Mouse (Mus musculus) limb, embryonic 10.5 days (tissue): ENCODE results near the gene Borcs5. TPM values are rescaled to one million over a fixed set of nuclear protein-coding genes. Genes with fewer than 3 reads are reported as not detected.
"Not testable (repeated sequence)": the region's sequence is repeated elsewhere in the genome, so short reads cannot be mapped to it uniquely, and the experiment has no call there.

ENCODE experiments used
- DNase-seq: peaks from one replicate; pipeline ENCODE4 v3.0.0-alpha.2; 2017; ENCODE audit warnings: low spot score
- H3K27ac ChIP-seq: fragments of 300-500 bp; sonication (generic); 2 replicates; pipeline ENCODE4 v1.5.1; 2016; ENCODE audit warnings: mild to moderate bottlenecking
- H3K27me3 ChIP-seq: fragments of 300-500 bp; sonication (generic); 2 replicates; pipeline ENCODE4 v1.6.1; 2016; ENCODE audit warnings: low read depth, mild to moderate bottlenecking; ENCODE audit not compliant: poor library complexity, severe bottlenecking
- H3K36me3 ChIP-seq: fragments of 300-500 bp; sonication (generic); 2 replicates; pipeline ENCODE4 v1.6.1; 2016; ENCODE audit warnings: mild to moderate bottlenecking, moderate library complexity
- H3K4me1 ChIP-seq: fragments of 300-500 bp; sonication (generic); 2 replicates; pipeline ENCODE4 v1.6.1; 2016
- H3K4me3 ChIP-seq: fragments of 300-500 bp; sonication (generic); 2 replicates; pipeline ENCODE4 v1.5.1; 2016; ENCODE audit warnings: mild to moderate bottlenecking, moderate library complexity
- H3K9me3 ChIP-seq: fragments of 300-500 bp; sonication (generic); replicated peaks from 2 replicates; pipeline ENCODE4 v1.6.1; 2016; ENCODE audit warnings: mild to moderate bottlenecking
- WGBS: fragments of 180-500 bp; shearing (Covaris S2); methylation state at CpG from one replicate; pipeline ENCODE4 v1.1.7; 2016; 5-methylcytosine and 5-hydroxymethylcytosine counted together
- polyA plus RNA-seq: library from polyadenylated mRNA; unstranded; fragments of >200 nt; fragmentation: Nextera tagmentation; extraction: Ambion mirVana; gene quantifications from 2 replicates; pipeline ENCODE4 v1.2.1, GENCODE M21; 2016

Borcs5 gene
- polyA plus RNA-seq, 1 experiment from 2014 or later = 18.0 TPM

DNA sequence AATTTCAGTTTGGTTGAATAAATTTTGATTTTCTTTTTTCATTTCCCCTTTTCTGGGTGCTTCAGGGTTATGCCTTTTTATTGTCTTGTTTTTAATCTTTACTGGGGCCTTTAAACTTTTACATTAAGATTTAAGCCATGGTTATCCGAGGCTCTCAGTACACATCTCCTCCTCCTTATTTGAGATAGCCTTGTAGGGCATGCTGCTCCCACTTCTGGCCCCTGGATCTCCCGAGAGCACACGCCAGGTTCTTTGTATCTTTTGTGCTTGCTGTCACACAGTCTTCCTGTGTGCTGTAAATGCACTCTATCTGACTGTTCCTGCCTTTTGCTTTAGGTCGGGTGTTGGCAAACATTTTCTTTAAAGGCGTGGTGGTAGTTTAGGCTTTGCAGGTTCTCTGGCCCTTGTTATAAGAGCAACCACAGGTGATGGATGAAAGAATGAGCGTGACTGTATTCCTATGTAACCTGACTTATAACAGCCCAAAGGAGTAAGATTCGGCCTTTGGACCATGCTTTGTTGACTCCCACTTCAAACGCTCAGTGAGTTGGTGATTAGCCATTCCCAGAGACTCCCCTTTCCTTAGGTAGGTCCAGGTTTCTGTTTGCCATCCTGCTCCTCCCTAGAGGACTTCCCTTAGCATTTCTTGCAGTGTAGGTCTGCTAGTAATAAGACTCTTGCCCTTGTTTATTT lies 21.6 kb downstream of the Borcs5 start:
- Histone ChIP-seq H3K36me3 (no peaks in the 10 kb centered on the region), H3K27ac (no peak overlapping the region), H3K9me3 (no peaks in the 10 kb centered on the region), H3K4me3 (no peak overlapping the region), H3K27me3 (no peaks in the 10 kb centered on the region), H3K4me1 (no peaks in the 10 kb centered on the region; the same call in 1 of the 2 replicates)
- DNase-seq = no peak
- WGBS = 87% methylated on average over 8 of the region's 8 CpGs

DNA sequence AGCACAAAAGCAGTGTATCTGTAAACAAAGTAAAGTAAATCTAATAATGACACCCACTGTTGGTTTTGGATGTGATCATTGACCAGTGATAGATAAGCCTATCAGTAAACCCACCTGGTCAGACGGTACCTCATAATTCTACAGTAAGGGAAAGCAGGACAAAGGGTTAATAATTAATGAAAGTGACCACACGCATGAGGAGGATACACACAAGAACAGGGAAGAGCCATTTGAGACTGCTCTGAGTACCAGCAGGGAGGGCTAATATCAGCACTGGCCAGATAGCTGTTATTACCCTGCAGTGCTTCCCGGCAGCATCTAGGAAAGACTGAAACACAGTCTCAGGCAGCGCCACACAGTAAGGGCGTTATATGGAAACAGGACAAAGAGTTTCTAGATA lies 25.3 kb downstream of the Borcs5 start:
- no peak overlapping the region for H3K4me3 ChIP-seq
- H3K27ac ChIP-seq = no peak overlapping the region
- no peaks in the 10 kb centered on the region for H3K9me3 ChIP-seq
- H3K4me1 ChIP-seq = no peaks in the 10 kb centered on the region; the same call in 1 of the 2 replicates
- H3K36me3 ChIP-seq = no peaks in the 10 kb centered on the region
- no peak for DNase-seq
- 90% methylated on average over 5 of the region's 5 CpGs for WGBS
- no peaks in the 10 kb centered on the region for H3K27me3 ChIP-seq

DNA sequence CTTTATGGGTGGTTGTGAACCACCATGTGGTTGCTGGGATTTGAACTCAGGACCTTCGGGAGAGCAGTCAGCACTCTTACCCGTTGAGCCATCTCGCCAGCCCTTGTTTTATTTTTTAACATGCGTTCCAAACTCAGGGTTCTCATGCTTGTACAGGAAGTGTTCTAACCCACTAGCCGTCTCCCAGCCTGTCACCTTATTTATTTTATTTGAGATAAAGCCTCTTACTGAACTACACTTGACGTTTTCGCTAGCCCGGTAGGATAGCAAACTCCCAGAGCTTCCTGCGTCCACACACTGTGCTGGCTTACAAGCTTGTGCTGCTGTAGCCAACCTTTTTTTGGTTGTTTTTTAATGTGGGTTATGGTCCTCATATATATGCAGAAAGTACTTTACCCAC lies 26.5 kb downstream of the Borcs5 start:
- no peaks in the 10 kb centered on the region for H3K4me1 ChIP-seq

DNA sequence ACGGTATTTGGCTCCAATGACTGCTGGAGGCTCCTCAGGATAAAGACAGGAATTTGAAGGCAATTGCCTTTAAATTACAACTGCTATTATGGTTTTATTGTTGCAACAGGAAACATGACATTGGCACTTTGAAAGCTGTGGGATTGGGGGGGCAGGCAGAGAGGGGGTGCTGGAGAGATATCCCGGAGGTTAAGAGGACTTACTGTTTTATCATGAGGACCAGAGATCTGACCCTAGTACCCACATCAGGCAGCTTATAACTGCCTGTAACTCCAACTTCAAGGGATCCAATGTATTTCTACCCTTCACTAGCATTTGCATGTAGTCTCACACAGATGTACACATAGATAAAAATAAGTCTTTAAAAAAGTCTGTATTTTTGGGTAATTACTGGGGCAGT lies 29.2 kb downstream of the Borcs5 start:
- Histone ChIP-seq H3K9me3 (no peaks in the 10 kb centered on the region), H3K27me3 (no peaks in the 10 kb centered on the region), H3K4me1 (no peaks in the 10 kb centered on the region), H3K36me3 (no peaks in the 10 kb centered on the region), H3K27ac (no peak overlapping the region), H3K4me3 (no peak overlapping the region)
- 87% methylated on average over 2 of the region's 2 CpGs for WGBS
- no peak for DNase-seq

More for the DNA sequence above, 26.5 kb downstream of the Borcs5 start:
- Histone ChIP-seq H3K9me3 (no peaks in the 10 kb centered on the region), H3K4me3 (no peak overlapping the region), H3K27me3 (no peaks in the 10 kb centered on the region), H3K36me3 (no peaks in the 10 kb centered on the region), H3K27ac (no peak overlapping the region)
- DNase-seq = no peak
- 88% methylated on average over 9 of the region's 9 CpGs for WGBS

DNA sequence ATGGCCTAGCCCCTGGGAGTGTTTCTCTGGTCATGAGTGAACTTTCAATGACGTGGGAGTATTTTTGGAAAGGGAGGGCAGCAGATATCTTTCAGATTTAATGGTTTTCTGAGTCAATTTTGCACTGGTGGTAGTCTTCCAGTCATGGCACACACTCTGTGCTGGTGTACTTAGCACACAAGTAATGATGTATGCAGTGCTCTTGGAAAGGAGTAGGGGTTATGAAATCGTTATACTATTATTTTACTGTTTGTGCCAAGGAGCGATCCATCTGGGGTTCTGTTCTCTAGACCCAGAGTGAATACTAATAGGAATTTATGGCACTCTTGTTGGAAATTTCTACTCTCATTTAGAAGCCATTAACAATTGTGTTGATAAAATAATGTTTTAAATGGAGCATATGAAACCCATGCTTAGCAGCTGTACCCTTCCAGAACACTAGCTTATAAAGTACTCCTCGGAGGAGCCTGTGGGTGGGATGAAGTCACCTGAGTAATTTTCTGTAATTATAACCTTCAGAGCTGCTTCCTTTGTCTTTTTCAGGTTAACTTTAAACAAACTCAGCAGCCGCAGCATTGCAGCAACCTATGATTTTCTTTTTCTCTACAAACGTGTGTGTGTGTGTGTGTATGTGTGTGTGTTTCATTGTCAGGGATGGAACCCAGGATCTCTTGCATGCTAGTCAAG lies 30.0 kb downstream of the Borcs5 start:
- H3K36me3 ChIP-seq = no peaks in the 10 kb centered on the region
- 85% methylated on average over 6 of the region's 6 CpGs for WGBS

DNA sequence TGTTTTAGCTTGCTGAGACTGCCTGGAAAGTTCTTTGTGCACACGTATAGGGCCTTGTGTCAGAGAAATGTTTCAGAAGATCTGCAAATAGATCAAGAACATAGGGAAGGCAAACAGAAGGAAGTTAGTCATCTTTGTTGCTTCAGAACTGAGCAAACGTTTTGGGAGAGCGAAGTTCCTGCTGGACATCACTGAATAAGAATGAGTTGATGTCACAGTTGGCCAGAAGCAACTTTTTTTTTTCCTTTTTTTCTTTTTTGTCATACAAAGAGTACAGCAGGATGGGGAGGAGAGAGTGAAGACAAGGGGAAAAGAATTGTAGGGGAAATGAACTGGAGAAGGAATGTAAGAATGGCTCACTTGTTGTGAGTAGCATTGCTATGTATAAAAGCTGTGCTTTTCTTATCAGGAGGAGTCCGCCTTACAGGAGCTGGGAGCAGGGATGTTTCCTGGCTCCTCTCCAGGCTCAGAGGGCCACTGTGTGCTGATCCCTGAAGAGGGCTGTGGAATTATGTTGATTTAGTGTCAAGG lies 31.6 kb downstream of the Borcs5 start:
- DNase-seq = no peak
- WGBS = 87% methylated on average over 4 of the region's 4 CpGs
- H3K27me3 ChIP-seq = no peaks in the 10 kb centered on the region
- no peak overlapping the region for H3K27ac ChIP-seq
- H3K4me3 ChIP-seq = no peak overlapping the region
- H3K9me3 ChIP-seq = no peaks in the 10 kb centered on the region
- H3K4me1 ChIP-seq = 0 out of 2 replicates have a peak, but pooled peaks cover 4% of the 10 kb centered on the region
- no peaks in the 10 kb centered on the region for H3K36me3 ChIP-seq

More for the DNA sequence above, 30.0 kb downstream of the Borcs5 start:
- Histone ChIP-seq H3K4me1 (no peaks in the 10 kb centered on the region), H3K4me3 (no peak overlapping the region), H3K9me3 (no peaks in the 10 kb centered on the region), H3K27me3 (no peaks in the 10 kb centered on the region), H3K27ac (no peak overlapping the region)
- DNase-seq = no peak

DNA sequence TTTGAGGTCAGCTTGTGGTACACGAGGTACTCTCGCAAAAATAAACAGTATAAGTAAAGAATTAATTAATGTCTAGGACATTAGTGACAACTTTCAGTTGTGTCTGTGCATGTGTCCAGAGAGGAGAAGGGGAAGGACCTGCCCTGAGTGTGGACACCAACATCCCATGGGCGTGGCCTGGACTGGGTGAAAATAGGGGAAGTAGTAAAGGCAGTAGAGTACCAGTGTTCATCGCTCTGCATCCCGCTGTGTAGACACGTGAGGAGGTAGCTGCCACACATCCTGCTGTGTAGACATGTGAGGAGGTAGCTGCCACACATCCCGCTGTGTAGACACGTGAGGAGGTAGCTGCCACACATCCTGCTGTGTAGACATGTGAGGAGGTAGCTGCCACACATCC lies 34.4 kb downstream of the Borcs5 start:
- H3K27ac ChIP-seq, DNase-seq, H3K4me1 ChIP-seq, H3K4me3 ChIP-seq, H3K27me3 ChIP-seq, H3K9me3 ChIP-seq, H3K36me3 ChIP-seq: not testable (repeated sequence)
- 90% methylated on average over 8 of the region's 8 CpGs for WGBS

DNA sequence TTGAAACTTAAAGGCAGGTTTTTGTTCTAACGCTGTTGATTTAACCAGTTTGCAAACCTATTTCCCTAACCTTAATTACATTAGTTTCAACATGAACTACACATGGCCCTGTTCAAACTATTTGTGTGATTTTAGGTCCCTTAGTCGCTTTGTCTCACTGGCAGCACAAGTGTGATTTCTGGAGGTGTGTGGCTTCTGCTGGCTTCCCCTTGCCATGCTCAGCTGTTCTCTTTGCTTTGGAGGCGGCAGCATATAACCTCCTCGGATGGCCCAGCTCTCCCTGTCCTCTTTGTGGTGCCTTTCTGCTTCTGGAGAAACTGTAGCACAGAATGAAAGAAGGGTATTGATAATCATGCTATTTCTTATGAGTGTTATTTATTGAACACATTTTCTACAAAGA lies 38.2 kb downstream of the Borcs5 start:
- Histone ChIP-seq H3K4me3 (no peak overlapping the region), H3K9me3 (no peaks in the 10 kb centered on the region), H3K36me3 (no peaks in the 10 kb centered on the region), H3K27me3 (no peaks in the 10 kb centered on the region), H3K27ac (no peak overlapping the region), H3K4me1 (0 out of 2 replicates have a peak, but pooled peaks cover 4% of the 10 kb centered on the region)
- no peak for DNase-seq
- 91% methylated on average over 4 of the region's 4 CpGs for WGBS

DNA sequence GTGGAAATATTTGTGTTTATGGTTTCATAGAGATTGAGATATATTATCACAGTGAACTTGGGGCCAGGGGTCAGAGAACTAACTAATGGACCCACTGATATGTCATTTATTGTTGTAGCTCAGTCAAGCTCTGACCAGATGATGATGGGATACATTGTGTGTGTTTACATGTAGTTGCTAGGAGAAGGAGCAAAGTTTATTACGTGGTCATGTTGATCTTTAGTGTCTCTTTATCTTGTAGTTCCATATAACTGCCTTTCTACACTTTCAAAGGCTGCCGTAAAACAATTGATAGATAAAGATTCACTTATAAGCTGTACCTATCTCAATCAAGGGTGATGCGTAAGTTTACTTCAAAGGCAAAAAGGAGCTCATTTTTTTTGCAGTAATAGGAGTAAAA lies 38.7 kb downstream of the Borcs5 start:
- Histone ChIP-seq H3K4me1 (0 out of 2 replicates have a peak, but pooled peaks cover 4% of the 10 kb centered on the region), H3K4me3 (no peak overlapping the region), H3K36me3 (no peaks in the 10 kb centered on the region), H3K27ac (no peak overlapping the region), H3K27me3 (no peaks in the 10 kb centered on the region), H3K9me3 (no peaks in the 10 kb centered on the region)
- DNase-seq = no peak
- WGBS = 79% methylated on average over 3 of the region's 3 CpGs

DNA sequence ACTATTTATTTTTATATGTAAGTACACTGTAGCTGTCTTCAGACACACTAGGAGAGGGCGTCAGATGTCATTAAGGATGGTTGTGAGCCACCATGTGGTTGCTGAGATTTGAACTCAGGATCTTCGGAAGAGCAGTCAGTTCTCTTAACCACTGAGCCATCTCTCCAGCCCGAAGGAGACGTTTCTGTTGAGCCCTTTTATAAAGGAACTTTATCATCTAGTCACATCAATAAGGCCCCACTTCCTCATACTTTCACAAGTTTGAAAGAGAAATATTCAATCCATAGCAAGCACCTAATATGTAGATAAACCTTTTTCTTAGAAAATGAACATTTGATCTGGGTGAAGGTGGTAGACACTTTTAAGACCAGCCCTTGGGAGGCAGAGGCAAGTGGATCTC lies 40.0 kb downstream of the Borcs5 start:
- DNase-seq, H3K4me3 ChIP-seq, H3K27me3 ChIP-seq, H3K4me1 ChIP-seq, H3K36me3 ChIP-seq, H3K27ac ChIP-seq, H3K9me3 ChIP-seq: not testable (repeated sequence)
- WGBS = 87% methylated on average over 4 of the region's 4 CpGs

DNA sequence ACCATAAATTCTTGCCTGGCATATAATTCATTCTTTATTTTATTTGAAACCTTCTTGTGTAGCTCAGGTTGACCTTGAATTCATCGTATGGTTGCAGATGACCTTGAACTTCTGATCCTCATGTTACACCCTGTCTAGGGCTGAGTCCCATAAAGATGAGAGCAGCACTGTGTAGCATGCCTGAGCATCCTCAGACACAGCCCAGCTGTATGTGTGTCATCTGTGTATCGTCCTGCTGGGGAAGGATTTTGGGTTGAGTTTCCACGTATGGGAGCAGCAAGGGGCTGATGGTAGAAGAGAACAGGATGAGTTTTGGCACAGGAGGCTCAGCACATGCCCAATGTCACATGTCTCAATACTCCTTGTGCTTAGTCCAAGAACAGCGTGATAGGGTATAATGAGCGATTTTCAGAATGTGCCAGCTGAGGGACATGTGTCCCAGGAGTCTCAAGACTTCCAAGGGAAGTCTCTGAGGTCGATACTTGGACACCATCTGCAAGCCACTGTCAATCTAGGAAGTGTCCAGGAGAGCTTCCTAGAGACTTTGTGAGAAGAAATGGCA lies 45.1 kb downstream of the Borcs5 start:
- H3K9me3 ChIP-seq = no peaks in the 10 kb centered on the region
- no peaks in the 10 kb centered on the region for H3K36me3 ChIP-seq
- 88% methylated on average over 6 of the region's 6 CpGs for WGBS
- no peak for DNase-seq
- no peaks in the 10 kb centered on the region for H3K27me3 ChIP-seq
- no peak overlapping the region for H3K4me3 ChIP-seq
- no peak overlapping the region for H3K27ac ChIP-seq
- no peaks in the 10 kb centered on the region for H3K4me1 ChIP-seq

DNA sequence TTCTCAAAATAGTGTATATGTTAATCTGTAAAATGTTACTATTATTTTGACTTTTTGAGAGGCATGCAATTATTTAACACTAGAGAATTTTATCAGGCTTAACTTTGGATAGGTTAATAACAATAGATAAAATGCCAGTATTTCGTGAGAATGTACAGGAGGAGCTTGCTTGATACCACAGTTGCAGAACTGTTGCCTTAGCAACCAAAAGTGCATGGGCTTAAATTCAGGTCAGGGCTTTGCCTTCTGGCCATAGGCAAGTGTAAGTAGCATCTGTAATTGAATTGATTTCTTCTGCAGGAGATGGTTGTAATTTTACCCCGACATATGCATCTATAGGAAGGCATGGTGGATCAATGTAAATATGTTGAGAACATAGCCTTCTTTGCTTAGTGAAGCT lies 45.7 kb downstream of the Borcs5 start:
- H3K27me3 ChIP-seq = no peaks in the 10 kb centered on the region
- no peak overlapping the region for H3K4me3 ChIP-seq
- no peaks in the 10 kb centered on the region for H3K9me3 ChIP-seq
- no peak for DNase-seq
- WGBS = 86% methylated on average over 2 of the region's 2 CpGs
- H3K36me3 ChIP-seq = no peaks in the 10 kb centered on the region
- no peaks in the 10 kb centered on the region for H3K4me1 ChIP-seq
- no peak overlapping the region for H3K27ac ChIP-seq

DNA sequence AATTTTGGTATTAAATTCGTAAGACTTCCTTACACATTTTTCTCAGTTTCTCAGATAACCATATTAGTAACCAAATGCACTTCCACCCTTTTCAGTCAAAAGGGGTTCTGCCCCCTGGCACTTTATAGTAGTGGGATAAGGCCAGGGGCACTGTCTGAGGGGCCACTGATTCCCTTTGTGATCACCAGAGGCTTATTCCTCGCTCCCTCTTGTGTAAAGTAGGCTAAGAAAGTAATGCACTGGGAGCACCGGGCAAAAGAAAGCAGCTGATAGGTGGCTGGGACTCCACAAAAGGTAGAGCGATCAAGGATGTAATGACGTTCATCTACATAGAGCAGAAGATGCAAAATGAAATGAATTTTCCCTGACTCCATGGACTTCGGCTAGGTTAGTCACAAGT lies 46.2 kb downstream of the Borcs5 start:
- H3K27ac ChIP-seq = no peak overlapping the region
- H3K27me3 ChIP-seq = no peaks in the 10 kb centered on the region
- no peak for DNase-seq
- H3K9me3 ChIP-seq = no peaks in the 10 kb centered on the region
- 89% methylated on average over 6 of the region's 6 CpGs for WGBS
- no peak overlapping the region for H3K4me3 ChIP-seq
- H3K4me1 ChIP-seq = no peaks in the 10 kb centered on the region
- H3K36me3 ChIP-seq = no peaks in the 10 kb centered on the region
